Mouse (Mus musculus) CD4-positive, CD25-positive, alpha-beta regulatory T cell, adult 4 months (primary cell): ENCODE results near the gene Lrba. TPM values are rescaled to one million over a fixed set of nuclear protein-coding genes. Genes with fewer than 3 reads are reported as not detected.

Source experiments
- ATAC-seq: one replicate; pipeline ENCODE4 v1.8.0; 2017
- polyA plus RNA-seq, 2 experiments: library from polyadenylated mRNA; unstranded; fragments of 100-300 nt; shearing (Covaris generic); gene quantifications; one replicate each; pipeline ENCODE4 v1.2.1; 2017

Gene Lrba
- polyA plus RNA-seq, 2 experiments from 2014 or later: 13.4 to 14.0 TPM

DNA sequence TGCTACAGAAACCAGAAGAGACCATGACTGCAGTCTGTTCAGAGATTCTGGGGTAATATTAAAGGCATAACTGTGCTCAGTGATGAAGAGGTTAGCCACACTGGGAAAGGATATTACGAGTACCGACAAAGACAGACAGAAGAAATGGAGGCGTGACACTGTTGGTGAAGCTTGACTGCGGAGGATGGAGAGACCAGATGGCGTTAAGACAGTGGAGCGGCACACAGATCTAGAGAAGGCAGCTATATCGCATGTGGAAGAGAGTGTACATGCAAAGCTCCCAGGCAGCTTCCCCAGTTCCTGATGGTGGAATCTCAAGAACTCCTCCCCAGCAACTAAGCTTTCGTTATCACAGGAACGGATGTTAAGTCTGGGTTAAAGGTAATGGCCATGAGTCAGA, 579.8 kb downstream of the Lrba start:
- no peak for ATAC-seq

DNA sequence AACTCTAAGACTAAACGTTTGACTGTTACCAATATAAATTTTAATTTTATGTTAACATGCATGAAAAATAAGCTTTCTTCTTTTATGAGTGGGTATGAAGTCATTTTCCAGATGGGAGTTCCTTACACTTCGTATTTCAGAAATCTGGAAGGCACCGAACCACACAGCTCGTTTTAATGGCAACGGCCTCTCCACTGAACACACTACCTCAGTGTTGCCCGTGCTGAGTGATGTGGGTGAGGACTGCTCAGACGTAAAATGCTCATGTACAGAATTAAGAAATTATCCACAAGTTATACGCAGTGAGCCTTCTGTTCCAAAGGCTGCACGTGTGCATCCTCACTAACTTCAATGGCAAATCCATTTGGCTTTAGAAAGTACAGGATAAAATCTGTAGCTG, 582.4 kb downstream of the Lrba start:
- no peak for ATAC-seq

DNA sequence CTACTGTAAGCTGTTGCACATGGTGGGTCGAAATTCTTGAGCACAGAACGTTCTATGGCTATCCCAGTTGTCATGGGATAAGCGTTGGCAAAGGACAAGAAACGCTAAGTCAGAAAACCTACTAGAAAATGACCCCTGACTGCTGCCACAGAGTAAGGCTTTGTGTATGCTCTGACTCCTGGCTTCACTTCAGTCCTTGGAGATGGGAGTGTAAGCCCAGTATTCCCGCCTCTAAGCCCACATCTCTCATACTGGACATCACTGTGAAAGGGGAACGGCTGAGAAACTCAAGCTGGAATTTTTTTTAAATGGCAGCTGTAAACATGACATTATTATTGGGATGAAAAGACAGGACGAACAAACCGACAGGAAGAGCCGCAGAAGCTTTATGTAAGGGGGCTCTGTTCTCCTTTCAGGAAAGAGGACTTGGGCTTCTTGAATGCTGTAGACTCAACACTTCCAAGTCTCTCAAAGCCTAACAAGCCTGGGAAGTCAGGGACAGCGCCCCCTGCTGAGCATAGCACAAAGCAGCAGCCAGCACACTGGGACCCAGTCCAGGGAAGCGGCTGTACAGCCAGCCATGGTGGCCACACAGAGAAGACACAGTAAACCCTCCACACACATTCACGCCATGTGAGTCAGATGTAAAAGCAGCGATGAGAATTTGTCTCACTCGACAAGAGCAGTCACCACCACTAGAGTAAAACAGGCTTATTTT, 583.4 kb downstream of the Lrba start:
- no peak for ATAC-seq

DNA sequence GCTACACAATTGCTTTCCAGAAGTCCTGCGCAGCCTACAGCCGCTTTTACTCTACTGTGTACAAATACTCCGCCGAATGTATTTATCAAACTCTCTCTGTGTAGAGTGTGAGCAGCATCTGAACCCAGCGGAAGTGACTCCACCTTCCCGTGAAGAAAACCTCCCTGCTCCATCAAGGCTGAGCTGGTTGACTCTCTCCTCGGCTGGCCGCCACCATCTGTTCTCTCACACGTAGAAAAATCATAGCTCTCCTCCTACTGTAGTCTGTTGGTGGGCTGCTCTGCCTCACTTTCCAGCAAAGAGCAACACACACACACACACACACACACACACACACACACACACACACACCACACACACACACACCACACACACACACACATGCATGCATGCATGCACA, 584.7 kb downstream of the Lrba start:
- no peak for ATAC-seq

DNA sequence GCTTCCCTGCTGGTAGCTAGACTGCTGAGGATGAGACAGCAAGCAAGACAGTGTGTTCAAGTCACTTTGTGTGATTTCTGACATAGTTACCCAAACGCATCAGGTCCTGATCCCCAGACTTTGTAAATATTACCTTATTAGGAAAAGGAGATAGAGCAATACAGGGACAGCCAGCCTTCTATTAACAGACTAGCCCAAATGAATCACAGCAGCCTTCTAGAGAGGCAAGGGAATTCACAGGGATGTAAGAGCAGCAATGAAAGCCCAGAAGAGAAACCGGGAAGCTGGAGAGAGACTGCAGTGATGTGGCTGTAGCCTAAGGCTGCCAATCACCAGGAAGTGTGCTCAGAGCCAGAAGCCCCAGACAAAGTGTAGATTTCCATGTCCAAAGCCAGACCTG, 585.2 kb downstream of the Lrba start:
- no peak for ATAC-seq

DNA sequence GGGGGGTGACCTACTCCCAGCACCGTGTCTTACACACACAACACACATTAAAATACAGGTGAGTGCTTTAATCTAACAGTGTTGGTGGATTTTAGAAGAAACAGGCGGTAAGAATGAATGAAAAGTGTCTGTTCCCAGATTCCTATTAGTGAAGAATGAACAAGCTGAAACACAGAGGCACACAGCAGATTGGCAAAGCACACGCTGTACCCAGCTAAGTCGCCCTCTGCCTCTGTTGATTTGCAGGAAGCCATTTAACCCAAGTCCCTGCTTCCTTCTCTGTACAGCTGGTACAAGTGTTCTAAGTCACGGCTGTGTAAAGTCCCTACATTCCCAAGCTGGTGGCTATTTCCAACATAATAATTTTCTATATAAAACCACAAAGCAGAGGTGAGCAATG, 586.4 kb downstream of the Lrba start:
- ATAC-seq: no peak

DNA sequence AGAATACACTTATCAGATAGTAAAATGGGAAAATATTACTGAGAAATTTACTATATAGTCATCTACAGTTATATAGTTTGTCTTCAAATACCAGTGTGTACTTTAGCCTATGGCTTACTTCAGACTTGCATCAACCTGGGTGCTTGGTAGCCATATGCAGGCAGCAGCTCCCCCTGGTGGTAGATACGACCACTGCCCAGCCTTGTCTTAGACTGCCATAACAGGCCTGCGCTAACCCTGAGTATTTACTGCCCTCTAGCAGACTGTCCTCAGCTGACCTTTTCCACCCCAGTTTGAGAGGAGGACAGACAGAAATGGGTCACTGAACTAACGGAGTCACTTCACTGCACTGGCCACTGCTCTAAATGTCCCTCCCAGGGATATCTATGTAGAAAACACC, 588.2 kb downstream of the Lrba start:
- peak; percentile 92 for ATAC-seq

DNA sequence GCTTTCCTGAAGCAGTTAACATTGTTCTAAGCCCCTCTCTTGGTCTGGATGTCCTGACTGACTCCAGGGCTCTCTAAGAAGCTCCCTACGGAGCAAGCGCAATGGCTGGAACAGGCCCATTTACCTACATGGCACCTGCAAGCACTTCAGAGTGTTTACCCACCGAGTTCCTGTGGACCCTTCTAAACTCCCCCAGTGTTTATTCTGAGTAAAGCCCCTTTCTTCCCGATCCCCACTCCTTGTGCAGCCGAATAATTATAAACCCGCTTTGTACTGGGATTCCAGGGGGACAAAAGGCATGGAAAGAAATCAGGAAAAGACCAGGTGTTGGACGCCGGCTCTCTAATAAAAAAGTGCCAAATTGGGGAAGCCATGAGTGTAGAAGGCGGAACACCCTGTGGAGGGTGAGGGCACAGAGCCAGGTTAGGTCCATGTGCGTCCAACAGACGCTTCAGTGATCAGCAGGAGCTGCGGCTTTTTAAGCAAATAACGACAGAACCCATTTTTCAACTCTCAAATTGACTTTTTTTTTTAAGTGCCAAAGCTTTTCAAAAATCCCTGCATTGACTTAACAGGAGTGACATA, 593.6 kb downstream of the Lrba start:
- no peak for ATAC-seq

DNA sequence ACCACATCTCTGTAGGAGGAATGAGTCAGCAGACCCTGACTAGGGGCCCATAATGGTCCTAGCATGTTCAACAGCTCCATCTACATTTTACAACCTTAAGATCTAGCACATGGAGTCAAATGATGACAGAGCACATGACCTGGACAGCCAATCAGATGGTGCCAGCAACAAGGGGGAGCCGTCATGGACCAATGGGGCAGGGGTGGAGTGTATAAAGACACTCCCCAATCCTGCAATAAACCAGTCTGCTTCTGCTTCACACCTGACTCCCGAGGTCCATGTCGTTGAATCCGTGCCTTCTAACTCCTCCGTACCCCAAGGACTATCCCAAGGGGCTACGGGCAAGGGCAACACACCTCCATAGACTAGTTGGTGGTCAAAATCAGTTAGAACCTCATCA, 594.9 kb downstream of the Lrba start:
- ATAC-seq: no peak

DNA sequence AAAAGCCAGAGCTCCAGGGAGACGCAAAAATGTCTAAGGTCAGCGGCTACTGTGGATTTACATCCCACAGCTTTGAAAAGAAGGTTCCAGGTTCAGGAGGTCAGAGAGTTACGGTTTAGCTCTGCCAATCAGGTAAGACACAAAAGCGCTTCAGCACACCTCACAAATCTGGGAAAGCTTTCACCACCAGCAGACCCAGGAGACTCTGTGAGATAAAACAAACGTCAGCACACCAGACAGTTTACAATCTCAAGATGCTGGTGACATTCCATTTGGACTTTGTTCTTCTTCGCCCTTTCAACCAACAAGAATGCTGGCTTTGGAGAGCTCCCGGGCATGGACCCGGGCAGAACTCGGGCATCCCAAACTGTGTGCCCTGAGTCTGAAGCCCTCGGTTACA, 595.9 kb downstream of the Lrba start:
- ATAC-seq: no peak

DNA sequence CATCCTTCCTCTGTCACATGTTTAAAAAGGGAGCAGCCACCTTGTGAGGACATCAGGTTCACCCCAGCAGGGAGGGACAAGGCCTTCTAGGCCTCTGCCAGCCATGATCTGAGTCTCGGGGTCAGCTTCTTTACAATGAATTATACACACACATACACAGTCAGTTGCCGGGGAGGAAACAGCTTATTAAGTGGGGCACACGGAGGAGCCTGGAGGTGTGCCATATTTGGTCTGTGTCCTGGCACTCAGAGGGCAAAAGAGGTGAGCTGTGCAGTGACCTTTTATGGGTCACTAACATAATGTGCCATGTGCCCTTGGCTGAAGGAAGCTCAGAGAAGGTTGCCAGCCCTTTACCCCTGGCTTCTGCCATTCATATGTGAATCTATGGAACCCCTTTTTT, 596.9 kb downstream of the Lrba start:
- ATAC-seq: no peak

DNA sequence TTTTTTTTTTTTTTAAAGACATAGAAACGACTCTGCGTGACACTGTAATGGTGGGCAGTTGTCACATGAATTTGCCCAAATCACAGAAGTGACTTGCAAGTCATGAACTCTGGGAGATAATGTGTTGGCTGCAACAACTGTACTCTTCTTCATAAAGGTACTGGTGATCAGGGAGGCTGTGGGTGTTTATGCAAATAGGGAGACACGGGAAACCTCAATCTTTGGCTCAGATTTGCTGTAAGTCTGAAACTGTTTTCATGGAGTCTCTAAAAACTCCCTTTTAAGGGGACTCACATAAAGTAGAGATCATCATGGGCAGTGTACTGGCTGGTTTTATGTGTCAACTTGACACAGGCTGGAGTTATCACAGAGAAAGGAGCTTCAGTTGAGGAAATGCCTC, 603.0 kb downstream of the Lrba start:
- peak; percentile 80 for ATAC-seq

DNA sequence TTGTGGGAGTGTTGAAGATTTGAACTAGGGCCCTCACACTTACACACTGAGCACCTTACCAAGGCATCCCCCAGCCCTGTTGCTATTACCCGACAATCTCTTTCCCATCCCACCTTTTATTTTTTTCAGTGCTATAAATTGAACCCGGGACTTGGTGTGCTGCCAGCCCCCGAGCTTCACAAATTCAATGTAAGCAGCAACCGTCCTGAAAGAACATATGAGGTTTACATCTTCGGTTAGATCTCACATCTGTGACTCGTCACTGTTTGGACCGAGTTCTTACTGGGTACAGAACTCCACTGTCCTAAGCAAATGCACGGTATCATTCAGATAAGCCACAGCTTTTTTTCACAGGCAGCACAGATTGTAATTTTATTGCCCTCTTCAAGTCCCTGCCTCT, 607.6 kb downstream of the Lrba start:
- no peak for ATAC-seq

Other genes starting within 250 kb of the Lrba start
- gene Prss48, start 222.2 kb upstream of the Lrba start, polyA plus RNA-seq: not detected
- 1,000 to 10,000 TPM; 1,268 to 2,675 TPM for gene Rps3a1, start 82.0 kb upstream of the Lrba start, polyA plus RNA-seq